Mouse (Mus musculus) ES-E14 (cell line): ENCODE measurements at regions not wholly inside any gene's neighbourhood (a gene's known extent, or its start where the extent isn't known, plus 50 kb on each side); places are given as distances from the start of the nearest gene placed in this dataset.

ENCODE experiments used
- DNase-seq: peaks from one replicate; pipeline ENCODE4 v3.0.0-alpha.2; 2013; ENCODE audit warnings: low read depth, low spot score
- H3K27ac ChIP-seq: 2 replicates; pipeline ENCODE4 v1.5.1; 2012; ENCODE audit warnings: low read depth, mild to moderate bottlenecking, low read length, moderate library complexity, mixed read lengths; ENCODE audit not compliant: poor library complexity, insufficient read depth, severe bottlenecking
- H3K36me3 ChIP-seq: 2 replicates; pipeline ENCODE4 v1.6.1; 2012; ENCODE audit warnings: mild to moderate bottlenecking, low read length, moderate library complexity, mixed read lengths; ENCODE audit not compliant: control insufficient read depth, poor library complexity, insufficient read depth, severe bottlenecking
- H3K4me1 ChIP-seq, 2 experiments: fragments of 150-350 bp in 1 of 2; sonication (generic) in 1 of 2; 2 replicates each; pipeline ENCODE4 v1.6.1; 2012; ENCODE audit warnings: low read length in 2 of 2, mild to moderate bottlenecking in 1 of 2, mixed read lengths in 1 of 2; ENCODE audit not compliant: control insufficient read depth in 2 of 2, insufficient read depth in 2 of 2, poor library complexity in 1 of 2
- H3K4me3 ChIP-seq, 2 experiments: fragments of 150-350 bp in 1 of 2; sonication (generic) in 1 of 2; 2 replicates each; pipeline ENCODE4 v1.5.1; 2012; ENCODE audit warnings: low read length in 2 of 2, low read depth in 1 of 2, mild to moderate bottlenecking in 1 of 2, mixed read lengths in 1 of 2; ENCODE audit not compliant: insufficient read depth in 1 of 2, poor library complexity in 1 of 2, severe bottlenecking in 1 of 2
- H3K9ac ChIP-seq: 2 replicates; pipeline ENCODE4 v1.6.1; 2012; ENCODE audit warnings: low read depth, mild to moderate bottlenecking, low read length, mixed read lengths; ENCODE audit not compliant: poor library complexity, insufficient read depth, severe bottlenecking
- H3K9me3 ChIP-seq: fragments of 150-350 bp; sonication (generic); 2 replicates; pipeline ENCODE4 v1.6.1; 2012; ENCODE audit warnings: low read depth, mild to moderate bottlenecking, low read length; ENCODE audit not compliant: control insufficient read depth, insufficient read depth
- CHD2 ChIP-seq: IDR thresholded peaks from 2 replicates; pipeline ENCODE4 v1.6.1; 2014; ENCODE audit warnings: mild to moderate bottlenecking, low read depth, low read length, inconsistent platforms
- HCFC1 ChIP-seq: IDR thresholded peaks from 2 replicates; pipeline ENCODE4 v1.6.1; 2012; ENCODE audit warnings: low read length, inconsistent platforms, borderline replicate concordance; ENCODE audit not compliant: insufficient read depth
- MAFK ChIP-seq: IDR thresholded peaks from 2 replicates; pipeline ENCODE4 v1.6.1; 2014; ENCODE audit warnings: mild to moderate bottlenecking, low read depth, low read length, inconsistent platforms; ENCODE audit not compliant: insufficient read depth
- ZC3H11A ChIP-seq: IDR thresholded peaks from 2 replicates; pipeline ENCODE4 v1.6.1; 2012; ENCODE audit warnings: low read depth, mild to moderate bottlenecking, inconsistent platforms, low read length, borderline replicate concordance
- ZNF384 ChIP-seq: IDR thresholded peaks from 2 replicates; pipeline ENCODE4 v1.6.1; 2012; ENCODE audit warnings: low read depth, low read length, inconsistent platforms
- in situ Hi-C, 2 experiments: fragments of 600-800 bp; cut with MboI; formaldehyde crosslinking; loops; one replicate each; pipeline ENCODE4 v1.15.1; 2025; ENCODE audit warnings: low sequenced_read_pairs in 2 of 2, inconsistent platforms in 1 of 2; ENCODE audit not compliant: unreplicated experiment in 2 of 2

GRCm38 (mm10) chr2:75014994-75015728, 189.6 kb downstream of the Mtx2 start:
- Histone ChIP-seq H3K9ac (no peak overlapping the region), H3K9me3 (no peaks in the 10 kb centered on the region), H3K27ac (no peak overlapping the region), H3K4me1 (no peaks in the 10 kb centered on the region), H3K4me3 (no peak overlapping the region), H3K36me3 (no peaks in the 10 kb centered on the region)
- no peak for DNase-seq
- TF ChIP-seq MAFK (no peak), HCFC1 (no peak), ZNF384 (no peak), CHD2 (no peak), ZC3H11A (no peak)
- in situ Hi-C loops = no loop called here

- H3K4me3 ChIP-seq = no peak overlapping the region
- no peaks in the 10 kb centered on the region for H3K4me1 ChIP-seq
- no peak for TF ChIP-seq ZC3H11A
- TF ChIP-seq CHD2 = no peak
- no peak for TF ChIP-seq ZNF384
- in situ Hi-C loops = no loop called here
- no peak overlapping the region for H3K9ac ChIP-seq
- no peaks in the 10 kb centered on the region for H3K36me3 ChIP-seq
- DNase-seq = no peak
- no peaks in the 10 kb centered on the region for H3K9me3 ChIP-seq
- H3K27ac ChIP-seq = no peak overlapping the region
Observed at GRCm38 (mm10) chr2:75019459-75019858, 193.9 kb downstream of the Mtx2 start.

GRCm38 (mm10) chr2:75021639-75022038, 196.0 kb downstream of the Mtx2 start:
- no peak for DNase-seq
- H3K4me1 ChIP-seq = no peaks in the 10 kb centered on the region
- H3K27ac ChIP-seq = no peak overlapping the region

GRCm38 (mm10) chr2:75028151-75028550, 202.5 kb downstream of the Mtx2 start:
- no peaks in the 10 kb centered on the region for H3K9me3 ChIP-seq
- in situ Hi-C loops = no loop called here

More at GRCm38 (mm10) chr2:75021639-75022038, 196.0 kb downstream of the Mtx2 start:
- no peak for TF ChIP-seq CHD2
- TF ChIP-seq ZC3H11A = no peak
- no peak for TF ChIP-seq HCFC1
- no peak for TF ChIP-seq ZNF384
- TF ChIP-seq MAFK = no peak
- Histone ChIP-seq H3K9me3 (no peaks in the 10 kb centered on the region), H3K9ac (no peak overlapping the region), H3K36me3 (no peaks in the 10 kb centered on the region), H3K4me3 (no peak overlapping the region)
- in situ Hi-C loops = no loop called here

More at GRCm38 (mm10) chr2:75028151-75028550, 202.5 kb downstream of the Mtx2 start:
- TF ChIP-seq CHD2 (no peak), ZC3H11A (no peak), HCFC1 (no peak), MAFK (no peak), ZNF384 (no peak)
- Histone ChIP-seq H3K9ac (no peak overlapping the region), H3K4me3 (no peak overlapping the region), H3K4me1 (peaks cover 0 to 3% of the 10 kb centered on the region in 2 experiments; a peak in 2 of 4 replicates), H3K27ac (no peak overlapping the region), H3K36me3 (no peaks in the 10 kb centered on the region)
- no peak for DNase-seq
